Mouse (Mus musculus): Measurements from ENCODE around the gene Il4i1.

- TF ChIP-seq CTCF (IDR thresholded peaks at IDR 0.05; ENCODE audit: borderline replicate concordance, control insufficient read depth, extremely low read depth, insufficient read depth, low read length, poor library complexity): no peak
- no peak for TF ChIP-seq POLR2A (IDR thresholded peaks at IDR 0.05; ENCODE audit: control insufficient read depth, extremely low read depth, insufficient read depth, low read length, poor library complexity)
Observed at GRCm38 (mm10) chr7:44888256-44889105, 72.3 kb downstream of the Il4i1 start.
